Mouse (Mus musculus) heart, adult 8-10 months (tissue): ENCODE results near the gene Thbs3. TPM values are rescaled to one million over a fixed set of nuclear protein-coding genes. Genes with fewer than 3 reads are reported as not detected.

Source experiments
- DNase-seq: peaks from one replicate; pipeline ENCODE4 v3.0.0; 2022; ENCODE audit warnings: low spot score
- microRNA-seq: library from miRNA; unstranded; fragments of <30 nt; microRNA quantifications from one replicate; pipeline ENCODE4 v1.2.0, GENCODE M21; 2022
- total RNA-seq, 4 experiments: library from RNA; stranded (reverse); gene quantifications; 2 replicates each; pipeline ENCODE4 v1.2.4; 2022

Thbs3 gene
- total RNA-seq, 4 experiments from 2014 or later: 3.2 to 9.8 (median 4.0) TPM

GRCm38 (mm10) chr3:89250435-89251040 is 35.6 kb downstream of the Thbs3 start:
- peak; percentile 75 for DNase-seq

DNA sequence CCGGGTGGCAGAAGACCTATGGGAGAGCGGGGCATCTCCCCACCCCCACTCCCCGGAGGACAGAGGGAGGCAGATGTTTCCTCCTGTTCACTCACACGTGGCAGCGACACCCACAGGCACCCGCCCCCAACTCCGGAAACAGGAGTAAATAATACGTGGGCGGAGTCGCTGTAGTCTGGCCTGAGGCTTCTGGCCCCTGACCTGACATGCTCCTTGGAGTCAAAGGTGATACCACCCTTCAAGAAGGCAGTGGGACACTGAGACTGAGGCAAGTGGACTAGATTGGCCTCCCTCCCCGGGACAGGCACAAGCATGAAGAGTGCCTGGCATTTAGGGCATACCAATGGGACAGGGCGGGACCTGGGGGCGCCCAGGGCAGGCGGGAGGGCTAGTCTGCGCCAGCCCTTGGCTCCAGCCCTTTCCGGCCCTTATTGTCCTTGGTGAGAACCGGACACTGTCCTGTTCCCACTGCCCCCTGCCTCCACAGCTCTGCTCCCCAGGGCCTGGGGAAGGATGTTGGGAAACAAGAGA is 36.5 kb downstream of the Thbs3 start:
- DNase-seq: peak; percentile 85

DNA sequence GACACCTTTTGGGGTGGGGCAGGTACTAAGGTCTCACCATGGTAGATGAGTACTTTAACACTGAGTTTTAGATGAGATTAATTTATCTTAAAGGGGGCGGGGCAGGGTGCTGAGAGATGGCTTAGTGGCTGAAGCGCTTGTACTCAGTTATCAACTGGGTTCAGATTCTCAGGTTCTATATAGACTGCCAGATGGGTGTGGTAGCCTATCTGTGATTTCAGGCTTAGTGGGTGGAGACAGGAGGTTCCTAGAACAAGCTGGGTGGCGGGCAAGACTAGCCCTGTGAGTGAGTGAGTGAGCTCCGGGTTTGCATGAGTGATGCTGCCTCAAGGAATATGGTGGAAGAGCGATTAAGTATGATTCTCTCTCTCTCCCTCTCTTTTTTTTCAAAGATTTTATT is 40.0 kb downstream of the Thbs3 start:
- no peak for DNase-seq

DNA sequence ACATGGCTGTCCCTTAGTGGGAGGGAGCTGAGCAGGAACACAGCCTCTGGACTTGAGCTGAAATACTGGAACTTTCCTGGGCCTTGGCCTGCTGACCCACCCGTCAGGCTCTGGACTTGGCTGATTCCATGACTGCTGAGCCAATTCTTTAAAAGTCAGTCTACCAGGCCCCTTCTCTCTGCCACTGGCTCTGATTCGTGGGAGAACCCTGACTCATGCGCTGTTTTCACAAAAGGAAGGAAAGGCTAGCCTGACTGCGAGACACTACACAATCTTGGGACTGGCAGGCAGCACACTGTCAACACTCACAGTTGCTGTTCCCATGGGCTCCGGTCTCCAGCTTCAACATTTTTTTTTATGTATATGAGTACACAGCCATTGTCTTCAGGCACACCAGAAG is 41.2 kb downstream of the Thbs3 start:
- DNase-seq: no peak

- no peak for DNase-seq
These were observed 44.1 kb downstream of the Thbs3 start, which contains the start of gene Dpm3 for GRCm38 (mm10) chr3:89259076-89259475. Gene Dpm3, plus strand, starts transcription at chr3:89259358.

DNA sequence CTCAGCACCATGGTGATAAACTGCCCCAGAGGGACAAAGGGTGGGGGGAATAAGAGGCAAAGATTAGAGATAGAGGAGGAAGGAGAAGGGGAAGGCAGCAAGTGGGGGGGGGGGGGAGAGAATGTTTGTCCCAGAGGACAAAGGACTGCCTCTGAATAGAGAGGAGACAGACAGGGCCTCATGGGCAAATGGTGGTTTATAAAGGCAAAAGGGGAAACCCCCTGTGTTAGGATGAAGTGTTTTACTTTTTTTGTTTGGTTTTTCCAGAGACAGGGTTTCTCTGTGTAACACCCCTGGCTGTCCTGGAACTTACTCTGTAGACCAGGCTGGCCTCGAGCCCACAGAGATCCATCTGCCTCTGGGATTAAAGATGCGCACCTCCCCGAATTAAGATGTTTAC is 45.2 kb downstream of the Thbs3 start:
- DNase-seq: no peak

GRCm38 (mm10) chr3:89262417-89262816 is 47.4 kb downstream of the Thbs3 start:
- peak; percentile 56 for DNase-seq

- DNase-seq: peak; percentile 84
These were observed 51.5 kb downstream of the Thbs3 start for GRCm38 (mm10) chr3:89266439-89266893.

GRCm38 (mm10) chr3:89268916-89269315 is 53.9 kb downstream of the Thbs3 start:
- DNase-seq: no peak

DNA sequence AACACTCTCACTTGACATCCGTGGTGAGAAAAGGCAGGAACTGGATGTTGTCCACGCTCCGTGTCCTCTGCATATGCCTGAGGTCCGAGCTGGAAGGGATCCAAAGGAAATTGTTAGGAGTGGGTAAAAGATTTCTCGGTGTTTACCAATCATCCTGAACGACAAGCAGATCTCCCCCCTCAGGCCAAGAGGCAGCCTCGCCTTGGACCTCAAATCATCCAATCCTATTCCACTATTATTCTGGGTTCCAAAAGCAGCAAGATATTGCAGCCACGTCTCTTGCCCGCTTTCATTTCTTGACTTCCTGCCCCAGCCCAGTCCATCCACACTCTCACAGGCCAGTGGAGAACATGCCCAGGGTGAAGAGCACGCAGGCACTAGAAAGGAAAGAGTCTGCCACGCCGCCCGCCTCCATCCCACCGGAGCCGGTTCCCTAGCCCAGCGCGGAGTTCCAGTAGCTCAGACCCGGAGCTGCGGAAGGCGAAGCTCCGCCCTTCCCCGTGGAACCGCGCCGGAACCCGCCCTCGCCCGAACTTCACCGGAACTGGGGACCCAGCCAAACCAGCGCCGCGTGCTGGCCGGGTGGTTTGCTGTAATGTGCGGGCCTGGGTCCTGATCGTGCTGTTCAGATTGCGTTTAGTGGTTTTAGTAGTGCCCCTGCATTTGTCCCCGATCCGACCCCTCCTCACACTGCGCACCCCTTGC is 55.2 kb downstream of the Thbs3 start, which contains the start of gene Slc50a1:
Gene Slc50a1, minus strand, starts transcription at position 520 of the 705 bp plus-strand sequence.
- DNase-seq: peak; percentile 88

GRCm38 (mm10) chr3:89270891-89271290 is 55.9 kb downstream of the Thbs3 start:
- peak; percentile 66 for DNase-seq

DNA sequence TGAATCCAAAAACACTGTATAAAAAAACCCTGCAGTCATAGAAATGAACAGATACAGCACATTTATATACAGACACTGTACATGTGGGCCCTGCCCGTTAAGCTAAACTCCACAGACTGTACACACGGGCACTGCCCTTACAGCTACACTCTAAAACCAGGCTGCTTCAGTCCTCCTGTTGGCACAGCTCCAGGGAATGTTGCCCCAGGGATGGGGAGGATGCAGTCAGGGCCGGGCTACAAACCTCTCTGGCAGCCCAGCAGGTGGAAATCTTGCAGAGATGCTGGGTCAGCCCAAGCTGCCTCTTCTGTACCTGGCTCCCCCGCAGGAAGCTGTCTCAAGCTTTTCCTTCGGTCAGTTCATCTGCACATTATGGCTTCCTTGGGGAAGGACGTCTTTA is 56.8 kb downstream of the Thbs3 start:
- no peak for DNase-seq

- no peak for DNase-seq
These were observed 61.1 kb downstream of the Thbs3 start for GRCm38 (mm10) chr3:89276061-89276460.

Small RNA genes lying within 50 kb of the gene (microRNA-seq; reads per million reads assigned to microRNA genes)
- 36.4 reads per million, percentile 45 among the genes with 10 or more reads in this experiment for gene Mir92b

Other genes starting within 250 kb of the Thbs3 start
- 10 to 100 TPM; 24.4 to 29.1 (median 28.5) TPM for gene Rusc1, start 121.9 kb upstream of the Thbs3 start, total RNA-seq
- gene Gm43738, start 114.1 kb upstream of the Thbs3 start, total RNA-seq: not detected
- gene Fdps, start 113.2 kb upstream of the Thbs3 start, total RNA-seq: 10 to 100 TPM; 20.8 to 23.2 (median 22.3) TPM
- gene Pklr, start 79.0 kb upstream of the Thbs3 start, total RNA-seq: not detected
- gene Hcn3, start 55.0 kb upstream of the Thbs3 start, total RNA-seq: under 1 TPM in 3 of 4 experiments, not detected in 1; 0.12 to 0.75 (median 0.72) TPM
- gene Clk2, start 50.4 kb upstream of the Thbs3 start, total RNA-seq: 10 to 100 TPM; 14.6 to 19.3 (median 17.2) TPM
- gene Scamp3, start 37.7 kb upstream of the Thbs3 start, total RNA-seq: 10 to 100 TPM; 49.4 to 57.8 (median 53.3) TPM
- 1 to 10 TPM; 2.6 to 4.8 (median 4.3) TPM for gene Fam189b, start 32.0 kb upstream of the Thbs3 start, total RNA-seq
- gene Gba, start 12.3 kb upstream of the Thbs3 start, total RNA-seq: 10 to 100 TPM; 17.0 to 19.8 (median 17.9) TPM
- 10 to 100 TPM; 56.4 to 63.5 (median 59.5) TPM for gene Mtx1, start 11.9 kb downstream of the Thbs3 start, total RNA-seq
- under 1 TPM in 3 of 4 experiments, not detected in 1; 0.13 to 0.63 (median 0.49) TPM for gene Muc1, start 13.9 kb downstream of the Thbs3 start, total RNA-seq
- gene Krtcap2, start 30.8 kb downstream of the Thbs3 start, total RNA-seq: 100 to 1,000 TPM in 1 of 4 experiments, 10 to 100 TPM in 3; 87.0 to 108 (median 89.4) TPM
- gene Trim46, start 31.1 kb downstream of the Thbs3 start, total RNA-seq: under 1 TPM; 0.34 to 0.87 (median 0.83) TPM
- gene Dpm3, start 44.2 kb downstream of the Thbs3 start, total RNA-seq: 10 to 100 TPM; 49.1 to 65.7 (median 53.6) TPM
- 10 to 100 TPM; 16.6 to 27.0 (median 21.0) TPM for gene Slc50a1, start 55.4 kb downstream of the Thbs3 start, total RNA-seq
- gene Efna1, start 66.0 kb downstream of the Thbs3 start, total RNA-seq: 10 to 100 TPM; 28.2 to 36.1 (median 32.6) TPM
- under 1 TPM in 1 of 4 experiments, not detected in 3; 0.11 TPM for gene Efna3, start 107.8 kb downstream of the Thbs3 start, total RNA-seq
- gene Efna4, start 122.8 kb downstream of the Thbs3 start, total RNA-seq: under 1 TPM in 3 of 4 experiments, not detected in 1; 0.19 to 0.34 (median 0.27) TPM
- gene Adam15, start 134.8 kb downstream of the Thbs3 start, total RNA-seq: 10 to 100 TPM; 43.3 to 52.5 (median 48.6) TPM
- gene Dcst2, start 146.8 kb downstream of the Thbs3 start, total RNA-seq: not detected
- not detected for gene Dcst1, start 150.1 kb downstream of the Thbs3 start, total RNA-seq
- gene Zbtb7b, start 179.6 kb downstream of the Thbs3 start, total RNA-seq: 10 to 100 TPM; 19.6 to 23.2 (median 22.9) TPM
- 1 to 10 TPM in 2 of 4 experiments, under 1 TPM in 1, not detected in 1; 0.75 to 1.5 (median 1.2) TPM for gene Lenep, start 187.6 kb downstream of the Thbs3 start, total RNA-seq
- 10 to 100 TPM; 55.5 to 71.8 (median 67.9) TPM for gene Flad1, start 196.7 kb downstream of the Thbs3 start, total RNA-seq
- 1 to 10 TPM; 3.8 to 5.4 (median 4.2) TPM for gene Cks1b, start 203.2 kb downstream of the Thbs3 start, total RNA-seq
- gene Shc1, start 203.3 kb downstream of the Thbs3 start, total RNA-seq: 10 to 100 TPM; 33.3 to 37.7 (median 36.5) TPM
- 10 to 100 TPM; 13.3 to 17.9 (median 14.9) TPM for gene Pygo2, start 215.0 kb downstream of the Thbs3 start, total RNA-seq
- 10 to 100 TPM; 67.8 to 74.7 (median 71.2) TPM for gene Pbxip1, start 221.5 kb downstream of the Thbs3 start, total RNA-seq
- gene Pmvk, start 239.4 kb downstream of the Thbs3 start, total RNA-seq: 1 to 10 TPM; 5.5 to 8.6 (median 7.5) TPM